Mouse (Mus musculus) left cerebral cortex, postnatal 14 days (tissue): ENCODE results near the gene Thap2. TPM values are rescaled to one million over a fixed set of nuclear protein-coding genes. Genes with fewer than 3 reads are reported as not detected.

Experiments
- DNase-seq, 2 experiments: peaks; one replicate each; pipeline ENCODE4 v3.0.0; 2021 to 2022; ENCODE audit warnings: low spot score in 2 of 2, mixed read lengths in 1 of 2
- intact Hi-C: fragments of 180-260 bp; cut with DNase I; formaldehyde crosslinking; loops from one replicate; pipeline ENCODE4 v1.15.1; 2025
- total RNA-seq, 2 experiments: library from RNA; stranded (reverse); gene quantifications; 2 replicates each; pipeline ENCODE4 v1.2.3; 2021

Thap2 gene
- total RNA-seq, 2 experiments from 2014 or later = 10.7 to 13.1 TPM

GRCm38 (mm10) chr10:115358216-115358919 lies 25.9 kb downstream of the Thap2 start:
- no peak for DNase-seq
- intact Hi-C loops = no loop called here

DNA sequence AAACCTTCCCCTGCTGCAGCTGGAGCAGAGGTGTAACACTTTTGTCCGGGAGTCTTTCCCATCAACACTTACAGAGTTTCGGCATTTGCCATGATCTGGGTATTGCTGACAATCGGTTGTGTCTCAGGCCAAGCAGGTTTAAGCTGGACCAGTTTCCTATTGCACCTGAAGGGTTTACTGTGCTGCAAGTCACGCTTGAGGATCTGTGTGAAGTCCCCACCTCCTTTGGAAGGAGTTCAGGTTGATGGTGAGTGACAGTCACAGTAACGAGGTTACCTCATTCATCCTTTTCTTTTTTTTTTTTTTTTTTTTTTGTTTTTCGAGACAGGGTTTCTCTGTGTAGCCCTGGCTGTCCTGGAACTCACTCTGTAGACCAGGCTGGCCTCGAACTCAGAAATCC lies 28.1 kb downstream of the Thap2 start:
- no peak for DNase-seq

DNA sequence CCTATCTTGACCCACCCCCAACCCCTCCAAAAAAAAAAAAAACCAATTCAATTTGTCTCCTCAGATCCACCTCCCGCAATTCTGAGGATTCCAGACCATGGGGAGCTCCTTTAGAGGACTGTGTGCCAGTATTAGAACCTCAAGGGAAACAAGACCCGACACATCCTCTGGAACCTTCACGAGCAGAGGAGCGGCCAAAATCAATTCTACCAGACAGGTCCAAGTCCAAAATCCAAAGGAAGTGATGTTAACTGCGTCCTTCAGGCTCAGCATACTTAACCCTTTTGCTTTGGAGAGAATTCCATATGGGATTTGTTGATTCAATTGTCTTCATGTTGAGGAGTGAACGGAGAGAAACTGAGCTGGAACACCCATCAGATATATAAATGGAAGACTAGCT lies 29.2 kb downstream of the Thap2 start:
- intact Hi-C loops = no loop called here
- DNase-seq = no peak

More for the DNA sequence above, 28.1 kb downstream of the Thap2 start:
- intact Hi-C loops = no loop called here

GRCm38 (mm10) chr10:115354553-115354952 lies 29.7 kb downstream of the Thap2 start:
- no peak for DNase-seq
- intact Hi-C loops = no loop called here

DNA sequence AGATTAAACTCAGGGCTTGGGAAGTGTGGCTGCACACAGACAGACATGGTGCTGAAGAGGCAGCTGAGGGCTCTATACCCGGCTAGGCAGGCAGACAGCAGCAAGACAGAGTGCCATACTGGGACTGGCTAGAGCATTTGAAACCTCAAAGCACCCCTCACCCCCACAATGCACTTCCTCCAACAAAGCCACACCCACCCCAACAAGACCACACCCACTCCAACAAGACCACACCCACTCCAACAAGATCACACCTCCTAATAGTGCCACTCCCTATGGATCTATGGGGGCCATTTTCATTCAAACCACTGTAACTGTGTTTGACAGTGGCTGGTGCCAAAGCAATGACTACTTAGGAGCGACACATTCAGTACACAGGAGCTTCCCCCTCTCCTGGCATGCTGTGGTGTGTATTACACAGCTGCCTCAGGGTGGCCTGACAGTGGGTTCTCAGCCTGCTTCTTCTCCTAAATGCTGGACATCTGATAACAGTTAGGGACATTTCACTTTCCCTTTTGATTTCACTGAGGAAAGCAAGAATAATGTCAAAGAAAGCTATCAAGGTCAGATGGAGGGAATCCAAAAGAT lies 33.3 kb downstream of the Thap2 start:
- intact Hi-C loops = no loop called here
- no peak for DNase-seq

DNA sequence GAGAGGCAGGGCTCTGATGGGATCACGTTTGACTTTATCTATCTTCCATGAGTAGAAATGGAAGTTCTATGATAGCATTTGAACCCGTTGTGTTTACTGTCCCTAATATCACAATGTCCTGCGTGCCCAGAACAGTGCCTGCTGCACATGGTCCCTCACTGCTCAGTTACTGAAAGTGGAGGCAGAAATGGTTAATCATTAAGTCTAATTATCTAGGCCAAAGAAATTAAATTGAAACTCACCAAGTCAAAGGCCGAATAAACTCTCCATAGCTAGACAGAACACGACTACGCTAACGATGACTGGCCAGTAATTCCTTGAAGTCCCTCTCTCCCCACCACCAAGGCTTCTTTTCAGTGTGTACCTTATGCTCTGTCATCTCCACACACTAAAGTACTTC lies 34.7 kb downstream of the Thap2 start:
- intact Hi-C loops = no loop called here
- DNase-seq = no peak

- intact Hi-C loops = no loop called here
Measured at GRCm38 (mm10) chr10:115349029-115349428, 35.2 kb downstream of the Thap2 start.

DNA sequence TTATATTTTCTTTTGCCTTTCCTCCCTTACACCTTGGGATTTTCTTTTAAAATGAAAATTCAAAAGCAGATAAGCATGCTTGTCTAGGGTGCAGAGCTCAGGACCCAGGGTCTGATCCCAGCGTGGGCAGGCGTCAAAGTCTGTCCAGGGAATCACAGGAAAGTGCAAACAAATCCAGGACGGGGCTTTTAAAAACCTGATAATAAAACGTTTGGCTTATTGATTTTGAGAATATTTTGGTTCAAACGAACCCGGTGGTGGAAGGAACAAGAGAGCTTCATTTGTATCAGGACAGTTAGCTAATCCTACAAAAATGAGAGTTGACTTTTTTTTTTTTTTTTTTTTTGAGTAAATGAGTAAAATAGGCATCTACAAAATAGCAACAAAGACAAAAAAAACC lies 36.1 kb downstream of the Thap2 start:
- intact Hi-C loops = no loop called here
- DNase-seq = no peak

More at GRCm38 (mm10) chr10:115349029-115349428, 35.2 kb downstream of the Thap2 start:
- no peak for DNase-seq

- intact Hi-C loops = no loop called here
- DNase-seq = no peak
Measured at GRCm38 (mm10) chr10:115346444-115346843, 37.8 kb downstream of the Thap2 start.

DNA sequence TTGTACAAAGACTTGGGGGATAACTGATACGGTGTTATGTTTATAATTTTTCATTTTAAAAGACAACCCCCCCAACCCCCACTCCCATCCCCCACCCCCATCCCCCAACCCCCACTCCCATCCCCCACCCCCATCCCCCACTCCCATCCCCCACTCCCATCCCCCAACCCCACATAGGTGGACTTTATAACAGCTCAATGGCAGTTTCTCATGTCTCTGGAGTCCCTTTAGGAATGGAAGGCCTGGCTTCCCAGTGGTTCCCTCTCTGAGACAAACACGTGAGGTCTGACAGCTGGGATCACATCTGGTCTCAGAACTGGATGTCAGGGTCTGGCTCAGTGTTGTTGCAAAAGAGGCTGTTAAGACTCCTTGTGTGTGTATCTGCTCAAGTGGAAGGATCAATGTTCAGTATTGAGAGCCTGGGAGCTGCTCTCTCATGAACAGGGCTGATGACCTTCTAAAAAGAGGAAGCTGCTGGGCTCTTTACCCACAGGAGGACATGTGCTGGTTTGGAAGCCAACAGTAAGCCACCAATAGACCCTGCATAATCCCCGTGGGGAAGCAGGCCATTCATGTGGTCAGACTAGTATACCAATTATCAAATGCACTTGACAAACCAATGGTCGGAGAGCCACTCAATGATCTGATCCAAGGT lies 41.3 kb downstream of the Thap2 start:
- DNase-seq = no peak
- intact Hi-C loops = no loop called here

GRCm38 (mm10) chr10:115339820-115340328 lies 44.4 kb downstream of the Thap2 start:
- no peak for DNase-seq
- intact Hi-C loops = no loop called here

GRCm38 (mm10) chr10:115336901-115337300 lies 47.3 kb downstream of the Thap2 start:
- DNase-seq = no peak
- intact Hi-C loops = no loop called here

DNA sequence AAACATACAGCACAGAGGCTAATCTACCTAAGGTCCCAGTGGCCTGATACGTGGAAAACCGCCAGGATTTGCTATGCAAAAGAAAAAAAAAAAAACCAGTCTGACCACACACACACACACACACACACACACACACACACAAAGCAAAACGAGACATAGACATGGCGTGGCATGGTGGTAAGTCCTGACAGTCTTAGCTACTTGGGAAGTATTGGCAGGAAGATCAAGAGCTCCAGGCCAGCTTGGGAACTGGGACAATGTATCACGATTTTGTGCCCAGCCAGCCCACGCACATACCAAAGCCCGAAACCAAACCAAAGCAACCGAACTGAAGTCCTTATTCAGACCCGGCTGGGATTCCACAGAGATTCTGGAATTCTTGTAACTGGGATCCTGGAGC lies 50.7 kb downstream of the Thap2 start:
- no peak for DNase-seq
- intact Hi-C loops = no loop called here

DNA sequence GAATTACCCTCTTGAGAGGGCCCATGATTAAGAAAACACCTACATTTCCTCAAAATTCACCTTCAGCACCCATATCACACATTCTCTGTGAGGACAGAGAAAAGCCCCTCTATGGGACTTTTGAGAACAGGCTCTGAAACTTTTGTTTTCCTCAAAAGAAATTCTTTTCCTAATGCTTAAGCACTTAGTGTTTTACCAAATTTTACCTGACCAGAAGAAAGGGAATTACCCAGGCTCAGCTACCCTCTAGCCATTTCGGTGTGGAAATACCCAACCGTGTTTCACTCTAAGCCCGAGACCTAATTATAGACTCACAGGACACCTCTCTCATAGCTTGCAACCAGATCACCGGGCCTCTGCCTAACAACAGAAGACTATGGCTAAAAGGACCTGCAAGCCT lies 51.2 kb downstream of the Thap2 start:
- no peak for DNase-seq
- intact Hi-C loops = no loop called here

DNA sequence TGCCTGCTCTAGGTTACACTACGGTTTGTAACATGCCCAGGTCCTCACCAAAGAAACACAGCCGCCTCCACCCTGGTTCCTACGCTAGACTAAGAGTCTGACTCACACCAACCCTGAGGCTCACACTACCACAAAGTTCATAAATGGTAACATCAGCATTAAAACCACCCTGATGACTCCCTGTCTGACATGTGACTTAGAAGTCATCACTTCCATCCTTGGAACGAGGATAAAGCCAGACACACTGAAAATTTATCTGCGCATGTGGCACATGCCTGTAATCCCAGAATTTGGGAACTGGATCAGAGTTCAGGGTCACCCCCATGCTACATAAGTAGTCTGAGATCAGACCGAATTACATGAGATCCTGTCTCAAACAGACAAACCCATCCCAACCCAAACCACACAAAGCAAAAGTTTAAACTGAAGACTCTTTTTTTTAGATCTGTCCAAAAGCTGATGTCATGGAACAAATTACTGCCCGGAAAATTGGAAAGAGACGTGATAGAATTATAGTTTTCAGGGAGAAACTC lies 51.8 kb downstream of the Thap2 start:
- no peak for DNase-seq
- intact Hi-C loops = no loop called here

DNA sequence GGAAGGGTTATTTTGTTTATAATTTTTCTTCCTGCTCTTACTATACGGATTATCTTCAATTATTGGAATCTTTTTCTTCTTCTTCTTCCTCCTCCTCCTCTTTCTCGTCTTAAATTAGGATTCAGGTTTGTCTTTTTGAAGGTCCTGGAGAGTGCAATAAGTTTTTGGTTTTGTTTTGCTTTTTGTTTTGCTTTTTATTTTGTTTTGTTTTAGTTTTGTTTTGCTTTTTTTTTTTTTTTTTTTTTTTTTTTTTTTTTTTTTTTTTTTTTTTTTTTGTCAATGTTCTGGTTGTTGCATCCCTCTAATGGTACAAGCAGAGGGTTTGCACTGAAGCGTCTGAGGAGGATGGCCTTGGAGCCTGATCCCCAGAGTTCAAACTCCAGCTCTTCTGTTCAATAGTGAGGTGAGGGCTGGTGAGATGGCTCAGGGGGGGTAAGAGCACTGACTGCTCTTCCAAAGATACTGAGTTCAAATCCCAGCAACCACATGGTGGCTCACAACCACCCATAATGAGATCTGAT lies 55.2 kb downstream of the Thap2 start:
- intact Hi-C loops = no loop called here
- DNase-seq = no peak

- intact Hi-C loops = no loop called here
- DNase-seq = no peak
Measured at GRCm38 (mm10) chr10:115328514-115328913, 55.7 kb downstream of the Thap2 start.

DNA sequence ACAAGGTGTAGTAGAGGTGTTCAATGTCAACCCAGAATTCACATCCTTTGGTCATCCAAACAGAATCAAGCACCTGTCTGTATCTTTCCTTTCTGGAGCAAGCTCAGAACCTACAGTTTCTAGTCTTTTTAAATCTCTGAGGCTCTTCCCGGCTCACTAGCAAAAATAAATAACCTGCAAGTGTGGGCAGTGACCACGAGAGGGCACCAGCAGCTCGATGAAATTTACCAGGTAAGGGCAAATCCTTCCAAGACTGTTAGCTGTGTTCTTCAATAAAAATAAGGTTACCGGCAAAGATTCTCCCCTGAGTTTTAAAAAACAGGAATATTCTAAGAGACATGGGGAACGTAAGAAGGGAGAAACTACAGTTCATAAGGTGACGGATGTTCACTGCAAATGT lies 60.9 kb downstream of the Thap2 start:
- DNase-seq = peak; percentile 70 to 79
- intact Hi-C loops = loop anchor here (5.0 kb wide), 1 partner anchor 294 kb away; no protein-coding TSS in a partner anchor

DNA sequence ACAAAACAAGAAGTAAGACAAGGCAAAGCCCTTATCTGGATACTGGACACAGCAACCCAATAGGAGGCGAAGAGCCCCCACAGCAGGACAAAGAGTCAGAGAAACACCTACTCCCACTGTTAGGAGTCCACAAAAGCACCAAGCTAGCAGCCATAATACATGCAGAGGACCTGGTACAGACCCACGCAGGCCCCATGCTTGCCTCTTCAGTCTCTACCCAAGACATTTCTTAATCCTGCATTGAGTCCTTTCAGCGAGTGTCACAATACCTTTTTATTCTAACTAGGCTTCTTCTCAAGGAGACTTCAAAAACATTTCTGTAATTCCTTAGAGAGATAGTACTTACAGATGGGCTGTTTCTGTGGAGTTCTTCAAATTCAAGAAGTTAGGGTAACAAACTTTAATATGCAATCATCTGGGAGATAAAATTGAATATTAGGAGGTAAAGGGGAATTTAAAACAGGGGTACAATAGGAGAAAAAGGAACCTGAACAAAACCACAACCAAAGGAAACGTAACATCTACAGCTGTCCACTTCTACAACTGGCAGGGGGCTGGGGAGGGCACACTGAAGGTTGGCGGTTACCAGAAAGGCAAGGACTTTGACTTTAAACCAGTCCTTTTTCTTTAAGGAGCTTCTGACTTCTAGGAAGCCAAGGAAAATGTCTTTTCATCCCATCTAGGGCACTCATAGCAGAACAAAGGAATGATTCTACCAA lies 62.8 kb downstream of the Thap2 start:
- DNase-seq = no peak
- intact Hi-C loops = loop anchor here (5.0 kb wide), 1 partner anchor 296 kb away; no protein-coding TSS in a partner anchor
